Mouse (Mus musculus) mouse trophoblast stem cell (cell line): ENCODE measurements around the gene Pou5f1.
"Not testable (repeated sequence)": the region's sequence is repeated elsewhere in the genome, so short reads cannot be mapped to it uniquely, and the experiment has no call there.

Experiments used
- in situ Hi-C, 2 experiments: fragments of 300-500 bp; cut with MseI, MboI; formaldehyde crosslinking; loops; 2 replicates in 1 of 2; 3 replicates in 1 of 2; pipeline ENCODE4 v1.15.1; 2025

The Pou5f1 gene

GRCm38 (mm10) chr17:35505776-35506175 lies at the start of gene Pou5f1:
Gene Pou5f1, plus strand, starts transcription at chr17:35506018.
- in situ Hi-C loops, result no loop called here

GRCm38 (mm10) chr17:35458247-35458646 lies 47.6 kb upstream of the Pou5f1 start:
- in situ Hi-C loops, result not testable (repeated sequence)

- in situ Hi-C loops, result not testable (repeated sequence)
Observed at GRCm38 (mm10) chr17:35460513-35461341, 45.1 kb upstream of the Pou5f1 start.

GRCm38 (mm10) chr17:35465651-35466050 lies 40.2 kb upstream of the Pou5f1 start:
- in situ Hi-C loops, result not testable (repeated sequence)

- in situ Hi-C loops, result not testable (repeated sequence)
Observed at GRCm38 (mm10) chr17:35468936-35469335, 36.9 kb upstream of the Pou5f1 start.

- in situ Hi-C loops, result no loop called here
Observed at GRCm38 (mm10) chr17:35469842-35470751, 35.7 kb upstream of the Pou5f1 start, which contains the start of gene H2-Q10. Gene H2-Q10, plus strand, starts transcription at chr17:35470089.

- in situ Hi-C loops, result no loop called here
Observed at GRCm38 (mm10) chr17:35484066-35484465, 21.8 kb upstream of the Pou5f1 start.

GRCm38 (mm10) chr17:35485702-35486101 lies 20.1 kb upstream of the Pou5f1 start:
- in situ Hi-C loops, result no loop called here

GRCm38 (mm10) chr17:35486726-35487125 lies 19.1 kb upstream of the Pou5f1 start:
- in situ Hi-C loops, result no loop called here

- in situ Hi-C loops, result no loop called here
Observed at GRCm38 (mm10) chr17:35488041-35488440, 17.8 kb upstream of the Pou5f1 start.

- in situ Hi-C loops, result no loop called here
Observed at GRCm38 (mm10) chr17:35490320-35490719, 15.5 kb upstream of the Pou5f1 start.

GRCm38 (mm10) chr17:35497124-35497523 lies 8.7 kb upstream of the Pou5f1 start:
- in situ Hi-C loops, result no loop called here

- in situ Hi-C loops, result no loop called here
Observed at GRCm38 (mm10) chr17:35502226-35502625, 3.6 kb upstream of the Pou5f1 start.

GRCm38 (mm10) chr17:35502762-35503161 lies 3.1 kb upstream of the Pou5f1 start:
- in situ Hi-C loops, result no loop called here

- in situ Hi-C loops, result no loop called here
Observed at GRCm38 (mm10) chr17:35503849-35504248, 2.0 kb upstream of the Pou5f1 start.

GRCm38 (mm10) chr17:35504628-35505481 lies 963 bp upstream of the Pou5f1 start:
- in situ Hi-C loops, result no loop called here

- in situ Hi-C loops, result no loop called here
Observed at GRCm38 (mm10) chr17:35506881-35507280, 1.1 kb downstream of the Pou5f1 start.

GRCm38 (mm10) chr17:35507556-35508260 lies 1.9 kb downstream of the Pou5f1 start:
- in situ Hi-C loops, result no loop called here

GRCm38 (mm10) chr17:35508279-35508678 lies 2.5 kb downstream of the Pou5f1 start:
- in situ Hi-C loops, result not testable (repeated sequence)

GRCm38 (mm10) chr17:35509284-35509683 lies 3.5 kb downstream of the Pou5f1 start:
- in situ Hi-C loops, result no loop called here
